Mouse (Mus musculus) CH12.LX (cell line): ENCODE data around the gene Gtf3c5. TPM values are rescaled to one million over a fixed set of nuclear protein-coding genes. Genes with fewer than 3 reads are reported as not detected.

ENCODE experiments used
- DNase-seq: peaks from one replicate; pipeline ENCODE4 v3.0.0-alpha.2; 2013; ENCODE audit errors: extremely low read depth
- H3K27ac ChIP-seq: 2 replicates; pipeline ENCODE4 v1.5.1; 2012; ENCODE audit warnings: low read depth, mild to moderate bottlenecking, control low read depth, moderate library complexity; ENCODE audit not compliant: insufficient read depth
- H3K27me3 ChIP-seq: replicated peaks from 2 replicates; pipeline ENCODE3; 2012; ENCODE audit warnings: inconsistent platforms
- H3K36me3 ChIP-seq, 2 experiments: replicated peaks in 1 of 2; 2 replicates each; pipeline versions ENCODE3 to v1.6.1; 2012; ENCODE audit warnings: inconsistent platforms in 1 of 2, low read length in 1 of 2, mild to moderate bottlenecking in 1 of 2, mixed read lengths in 1 of 2, moderate library complexity in 1 of 2; ENCODE audit not compliant: control insufficient read depth in 1 of 2, insufficient read depth in 1 of 2
- H3K4me1 ChIP-seq, 2 experiments: 2 replicates each; pipeline ENCODE4 v1.6.1; 2012; ENCODE audit warnings: inconsistent platforms in 1 of 2, moderate library complexity in 1 of 2; ENCODE audit not compliant: insufficient read depth in 2 of 2, control insufficient read depth in 1 of 2
- H3K4me2 ChIP-seq: 2 replicates; pipeline ENCODE4 v1.6.1; 2012; ENCODE audit warnings: low read depth, mild to moderate bottlenecking, control low read depth; ENCODE audit not compliant: poor library complexity, insufficient read depth, severe bottlenecking
- H3K4me3 ChIP-seq, 3 experiments: fragments of 150-350 bp in 1 of 3; sonication (generic) in 1 of 3; replicated peaks in 1 of 3; 2 replicates each; pipeline versions ENCODE3 to v1.5.1; 2011 to 2012; ENCODE audit warnings: low read depth in 2 of 3, low read length in 2 of 3, mild to moderate bottlenecking in 2 of 3, moderate library complexity in 2 of 3, control low read depth in 1 of 3, improper control_type of control experiment in 1 of 3, inconsistent platforms in 1 of 3, mixed read lengths in 1 of 3; ENCODE audit not compliant: poor library complexity in 1 of 3
- H3K79me2 ChIP-seq: replicated peaks from 2 replicates; pipeline ENCODE4 v1.6.1; 2012; ENCODE audit warnings: mild to moderate bottlenecking, moderate library complexity; ENCODE audit not compliant: control insufficient read depth, poor library complexity, insufficient read depth, severe bottlenecking; ENCODE audit errors: extremely low read depth
- H3K9ac ChIP-seq: 2 replicates; pipeline ENCODE4 v1.6.1; 2012; ENCODE audit warnings: low read depth, mild to moderate bottlenecking, control low read depth, moderate library complexity; ENCODE audit not compliant: insufficient read depth
- H3K9me3 ChIP-seq: replicated peaks from 2 replicates; pipeline ENCODE3; 2012; ENCODE audit warnings: low read length, inconsistent platforms, mixed read lengths
- BHLHE40 ChIP-seq: IDR thresholded peaks from 2 replicates; pipeline ENCODE4 v1.6.1; 2011; ENCODE audit warnings: mild to moderate bottlenecking, low read depth, low read length, improper control_type of control experiment
- CTCF ChIP-seq, 2 experiments: IDR thresholded peaks in 1 of 2; conservative IDR thresholded peaks in 1 of 2; 2 replicates each; pipeline ENCODE4 v1.5.1; 2011 to 2012; ENCODE audit warnings: low read depth in 2 of 2, low read length in 2 of 2, improper control_type of control experiment in 1 of 2, inconsistent platforms in 1 of 2, mild to moderate bottlenecking in 1 of 2, moderate library complexity in 1 of 2
- E2F4 ChIP-seq: IDR thresholded peaks from 2 replicates; pipeline ENCODE4 v1.6.1; 2011; ENCODE audit warnings: low read depth, low read length, improper control_type of control experiment; ENCODE audit not compliant: insufficient replicate concordance
- ELF1 ChIP-seq: IDR thresholded peaks from 2 replicates; pipeline ENCODE4 v1.6.1; 2014; ENCODE audit warnings: low read depth, mild to moderate bottlenecking, inconsistent platforms, low read length, improper control_type of control experiment
- ETS1 ChIP-seq: conservative IDR thresholded peaks from 2 replicates; pipeline ENCODE4 v1.6.1; 2012; ENCODE audit warnings: low read depth, mild to moderate bottlenecking, inconsistent platforms, low read length, improper control_type of control experiment, moderate library complexity
- GABPA ChIP-seq: IDR thresholded peaks from 2 replicates; pipeline ENCODE4 v1.6.1; 2012; ENCODE audit warnings: low read depth, low read length, improper control_type of control experiment, inconsistent platforms; ENCODE audit not compliant: insufficient replicate concordance
- IRF4 ChIP-seq: IDR thresholded peaks from 2 replicates; pipeline ENCODE4 v1.6.1; 2014; ENCODE audit warnings: low read depth, mild to moderate bottlenecking, inconsistent platforms, low read length, improper control_type of control experiment
- JUN ChIP-seq: IDR thresholded peaks from 2 replicates; pipeline ENCODE4 v1.6.1; 2011; ENCODE audit warnings: low read depth, mild to moderate bottlenecking, low read length, improper control_type of control experiment, moderate library complexity; ENCODE audit not compliant: insufficient read depth
- MAZ ChIP-seq: IDR thresholded peaks from 2 replicates; pipeline ENCODE4 v1.6.1; 2012; ENCODE audit warnings: low read depth, mild to moderate bottlenecking, inconsistent platforms, low read length, improper control_type of control experiment, moderate library complexity
- MYC ChIP-seq: IDR thresholded peaks from 2 replicates; pipeline ENCODE4 v1.6.1; 2011; ENCODE audit warnings: low read depth, mild to moderate bottlenecking, improper control_type of control experiment, low read length
- NELFE ChIP-seq: IDR thresholded peaks from 2 replicates; pipeline ENCODE4 v1.6.1; 2011; ENCODE audit warnings: low read depth, low read length, improper control_type of control experiment
- NRF1 ChIP-seq: IDR thresholded peaks from 2 replicates; pipeline ENCODE4 v1.6.1; 2014; ENCODE audit warnings: low read depth, mild to moderate bottlenecking, inconsistent platforms, low read length, improper control_type of control experiment, moderate library complexity
- POLR2A ChIP-seq: IDR thresholded peaks from 2 replicates; pipeline ENCODE4 v1.6.1; 2011; ENCODE audit warnings: low read depth, mild to moderate bottlenecking, improper control_type of control experiment, low read length
- RAD21 ChIP-seq: IDR thresholded peaks from 2 replicates; pipeline ENCODE4 v1.6.1; 2011; ENCODE audit warnings: low read depth, mild to moderate bottlenecking, low read length, improper control_type of control experiment, moderate library complexity
- SMC3 ChIP-seq: IDR thresholded peaks from 2 replicates; pipeline ENCODE4 v1.6.1; 2011; ENCODE audit warnings: low read depth, low read length, improper control_type of control experiment
- USF2 ChIP-seq: conservative IDR thresholded peaks from 2 replicates; pipeline ENCODE4 v1.6.1; 2011; ENCODE audit warnings: low read depth, low read length, improper control_type of control experiment
- ZC3H11A ChIP-seq: IDR thresholded peaks from 2 replicates; pipeline ENCODE4 v1.6.1; 2012; ENCODE audit warnings: low read depth, mild to moderate bottlenecking, inconsistent platforms, low read length, improper control_type of control experiment
- ZKSCAN1 ChIP-seq: IDR thresholded peaks from 2 replicates; pipeline ENCODE4 v1.6.1; 2012; ENCODE audit warnings: low read depth, inconsistent platforms, low read length, improper control_type of control experiment, borderline replicate concordance
- dilution Hi-C: fragments of 300-500 bp; cut with MboI; formaldehyde crosslinking; loops from 2 replicates; pipeline ENCODE4 v1.14.3; 2020; ENCODE audit warnings: low sequenced_read_pairs; ENCODE audit not compliant: extremely low pct_unique_long_range_greater_than_20kb, extremely low pct_ligation_motif_present
- in situ Hi-C: fragments of 300-500 bp; cut with MboI; formaldehyde crosslinking; loops from 3 replicates; pipeline ENCODE4 v1.14.3; 2019; ENCODE audit warnings: low sequenced_read_pairs, low pct_ligation_motif_present, low pct_unique_long_range_greater_than_20kb, mixed read lengths
- polyA plus RNA-seq: library from polyadenylated mRNA; unstranded; fragments of >175 nt; gene quantifications from 2 replicates; pipeline ENCODE4 v1.2.1, GENCODE M21; 2012; ENCODE audit warnings: low read depth; ENCODE audit not compliant: insufficient read length
- total RNA-seq, 2 experiments: library from RNA; depleted of rRNA; stranded (reverse); fragments of 300-350 nt in 1 of 2; fragments of >200 nt in 1 of 2; gene quantifications; 2 replicates each; pipeline ENCODE4 v1.2.3; 2012 to 2014

Gtf3c5 gene
- total and polyA plus RNA-seq, 3 experiments: 8.6 to 27.4 (median 12.5) TPM

DNA sequence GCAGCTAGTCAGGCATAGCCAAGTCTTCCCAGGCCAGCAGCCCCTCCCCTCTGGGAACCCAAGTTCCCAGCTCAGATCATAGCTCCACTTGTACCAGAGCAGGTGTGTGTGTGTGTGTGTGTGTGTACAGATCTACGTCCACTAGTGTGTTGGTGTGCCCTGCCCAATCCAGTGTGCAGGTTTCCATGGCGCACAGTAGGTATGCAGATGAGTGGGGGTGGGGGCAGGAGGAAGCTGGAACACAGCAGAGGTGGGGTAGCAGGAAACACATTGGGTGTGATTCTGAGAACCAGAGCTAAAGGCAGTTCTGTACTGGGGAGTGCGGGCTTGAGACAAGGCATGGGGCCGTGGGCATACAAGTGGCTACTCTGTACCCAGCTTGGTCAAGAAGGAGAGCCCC lies 19.2 kb downstream of the Gtf3c5 start:
- Histone ChIP-seq H3K9ac (no peak overlapping the region), H3K27ac (no peak overlapping the region), H3K4me3 (no peak overlapping the region), H3K27me3 (no peaks in the 10 kb centered on the region), H3K4me1 (no peaks in the 10 kb centered on the region), H3K79me2 (no peaks in the 10 kb centered on the region), H3K36me3 (peaks cover 38 to 51% of the 10 kb centered on the region in 2 experiments), H3K4me2 (no peak overlapping the region), H3K9me3 (no peaks in the 10 kb centered on the region)
- no peak for DNase-seq
- dilution Hi-C loops: no loop called here
- in situ Hi-C loops: no loop called here
- no peak for TF ChIP-seq RAD21
- TF ChIP-seq ZKSCAN1: peak; percentile 41

DNA sequence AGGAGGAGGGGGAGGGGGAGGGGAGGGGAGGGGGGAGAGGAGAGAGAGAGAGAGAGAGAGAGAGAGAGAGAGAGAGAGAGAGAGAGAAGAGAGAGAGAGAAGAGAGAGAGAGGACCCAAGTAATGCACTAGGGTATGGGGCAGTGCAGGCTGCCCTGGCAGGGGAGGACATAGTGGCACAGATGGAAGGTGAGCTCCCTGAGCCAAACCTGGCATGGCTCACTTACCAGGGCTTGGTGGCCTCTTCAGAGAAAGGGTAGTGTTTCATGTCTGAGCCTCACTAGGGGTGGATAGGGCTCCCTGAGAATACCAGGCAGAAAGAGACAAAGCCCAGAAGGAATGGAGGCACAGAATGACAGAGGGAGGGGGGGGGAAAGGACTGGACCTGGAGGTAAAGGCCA lies 19.7 kb downstream of the Gtf3c5 start:
- TF ChIP-seq NRF1: no peak
- TF ChIP-seq IRF4: no peak
- no peak for TF ChIP-seq CTCF (conservative IDR thresholded peaks at IDR 0.05 in 1 of 2, IDR thresholded peaks at IDR 0.05 in 1 of 2; ENCODE audit: low read depth in 2 of 2, low read length in 2 of 2)
- TF ChIP-seq USF2: no peak
- no peak for TF ChIP-seq JUN
- no peak for TF ChIP-seq GABPA
- TF ChIP-seq ETS1: no peak
- no peak for TF ChIP-seq POLR2A
- TF ChIP-seq ZC3H11A: no peak
- TF ChIP-seq BHLHE40: no peak
- no peak for TF ChIP-seq E2F4
- no peak for TF ChIP-seq ELF1
- TF ChIP-seq SMC3: no peak
- TF ChIP-seq MAZ: no peak
- no peak for TF ChIP-seq MYC
- TF ChIP-seq NELFE: no peak
- dilution Hi-C loops: no loop called here
- Histone ChIP-seq H3K36me3 (peaks cover 32 to 45% of the 10 kb centered on the region in 2 experiments), H3K79me2 (no peaks in the 10 kb centered on the region), H3K4me3 (no peak overlapping the region), H3K4me2 (no peak overlapping the region), H3K27ac (no peak overlapping the region), H3K27me3 (no peaks in the 10 kb centered on the region), H3K9me3 (no peaks in the 10 kb centered on the region), H3K4me1 (no peaks in the 10 kb centered on the region), H3K9ac (no peak overlapping the region)
- no peak for DNase-seq
- in situ Hi-C loops: no loop called here
